Mouse (Mus musculus): ENCODE measurements around the gene Epb42.

GRCm38 (mm10) chr2:120985241-120985640 lies 51.6 kb downstream of the Epb42 start:
- TF ChIP-seq CTCF (IDR thresholded peaks at IDR 0.05; ENCODE audit: borderline replicate concordance, extremely low read depth, insufficient read depth, insufficient read length) (no peak), POLR2A (IDR thresholded peaks at IDR 0.05; ENCODE audit: borderline replicate concordance, extremely low read depth, insufficient read depth, insufficient read length, poor library complexity, severe bottlenecking) (no peak)
